Mouse (Mus musculus): ENCODE data around the gene Cyp4a32.
"Not testable (repeated sequence)": the region's sequence is repeated elsewhere in the genome, so short reads cannot be mapped to it uniquely, and the experiment has no call there.

Cyp4a32 gene

DNA sequence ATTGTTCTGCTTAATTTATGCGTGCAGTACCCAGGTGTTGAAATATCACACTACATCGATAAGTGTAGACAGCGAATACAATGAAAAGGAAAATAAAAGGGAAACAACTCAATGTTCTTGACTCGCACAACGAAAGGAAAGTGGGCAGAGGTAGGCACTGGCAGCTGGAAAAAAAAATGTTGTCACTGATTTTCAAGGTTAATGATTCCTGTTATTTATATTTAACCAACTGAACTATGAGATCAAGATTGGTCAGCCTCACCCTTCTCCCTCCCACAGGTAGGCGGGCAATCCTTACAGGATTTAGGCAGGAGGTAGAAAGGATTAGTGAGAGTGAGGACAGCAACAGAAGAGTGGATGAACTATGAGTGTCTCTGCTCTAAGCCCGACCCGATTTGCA lies at the start of gene Cyp4a32:
TSS of gene Cyp4a32 (plus strand) at position 359 of the 400 bp plus-strand sequence.
- DNase-seq (ENCODE audit: low read depth, low spot score): not testable (repeated sequence)

GRCm38 (mm10) chr4:115552726-115553125 lies 48.0 kb upstream of the Cyp4a32 start:
- no peak for DNase-seq (ENCODE audit: low read depth, low spot score)

DNA sequence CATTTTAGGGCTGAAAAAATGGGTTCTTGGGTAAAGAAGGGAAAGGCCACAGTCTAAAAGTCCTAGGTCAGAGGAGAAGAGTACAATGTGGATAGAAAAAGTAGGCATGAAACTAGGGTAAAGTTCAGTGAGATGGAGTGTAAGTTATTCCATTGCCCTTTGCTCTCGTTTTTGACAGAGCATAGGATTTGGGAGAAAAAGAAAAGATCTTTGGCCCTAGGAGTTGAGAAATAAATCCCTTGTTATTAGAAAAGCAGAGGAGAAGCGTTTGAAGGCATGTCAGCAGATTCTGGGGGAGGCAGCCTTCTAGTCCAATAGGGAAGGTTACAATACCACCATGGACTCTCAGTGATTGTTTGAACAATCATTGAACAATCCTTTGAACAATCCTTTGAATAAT lies 45.3 kb upstream of the Cyp4a32 start:
- DNase-seq (ENCODE audit: low read depth, low spot score): no peak

GRCm38 (mm10) chr4:115557861-115558561 lies 42.8 kb upstream of the Cyp4a32 start:
- DNase-seq (ENCODE audit: low read depth, low spot score): peak; percentile 93

DNA sequence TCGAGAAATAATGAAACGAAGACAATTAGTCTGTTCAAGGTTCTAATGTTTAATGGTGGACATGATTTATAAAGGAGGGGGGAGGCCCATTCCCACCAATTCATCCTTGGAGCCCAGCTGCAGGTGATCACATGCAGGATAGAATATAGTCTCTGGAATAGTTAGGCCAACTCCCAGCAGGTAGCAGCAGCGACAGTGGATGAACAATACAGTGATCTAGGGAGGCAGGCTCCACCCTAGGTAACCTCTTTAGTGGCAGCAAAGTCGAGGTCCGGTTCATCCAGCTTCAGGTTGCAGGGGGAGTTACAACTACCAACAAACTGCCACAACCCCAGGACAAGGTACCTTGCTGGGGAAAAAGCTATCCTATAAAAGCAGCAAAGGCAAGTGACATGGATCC lies 39.5 kb upstream of the Cyp4a32 start:
- peak; percentile 72 for DNase-seq (ENCODE audit: low read depth, low spot score)

GRCm38 (mm10) chr4:115563401-115563800 lies 37.4 kb upstream of the Cyp4a32 start, which contains the start of gene Cyp4a31:
TSS of gene Cyp4a31 (plus strand) at chr4:115563649.
- no peak for DNase-seq (ENCODE audit: low read depth, low spot score)

GRCm38 (mm10) chr4:115564469-115565225 lies 36.1 kb upstream of the Cyp4a32 start:
- not testable (repeated sequence) for DNase-seq (ENCODE audit: low read depth, low spot score)

DNA sequence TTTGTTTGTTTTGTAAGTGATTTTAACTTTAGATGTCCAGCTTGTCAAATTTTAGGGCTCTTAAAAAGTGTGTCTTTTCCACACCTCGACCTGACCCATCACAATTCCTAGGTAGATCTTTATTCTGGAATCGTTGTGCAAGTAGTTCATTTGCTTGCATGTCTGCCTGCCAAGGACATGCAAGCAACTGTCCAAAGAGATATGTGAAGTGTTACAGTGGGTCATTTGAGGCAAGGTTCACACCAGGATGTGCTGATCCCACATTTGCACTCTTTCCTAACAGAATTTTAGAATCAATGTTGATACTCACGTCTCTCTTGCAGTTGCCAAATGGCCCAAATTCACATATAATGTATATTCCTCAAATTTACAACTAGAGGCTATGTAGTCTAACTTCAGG lies 25.5 kb upstream of the Cyp4a32 start:
- no peak for DNase-seq (ENCODE audit: low read depth, low spot score)

DNA sequence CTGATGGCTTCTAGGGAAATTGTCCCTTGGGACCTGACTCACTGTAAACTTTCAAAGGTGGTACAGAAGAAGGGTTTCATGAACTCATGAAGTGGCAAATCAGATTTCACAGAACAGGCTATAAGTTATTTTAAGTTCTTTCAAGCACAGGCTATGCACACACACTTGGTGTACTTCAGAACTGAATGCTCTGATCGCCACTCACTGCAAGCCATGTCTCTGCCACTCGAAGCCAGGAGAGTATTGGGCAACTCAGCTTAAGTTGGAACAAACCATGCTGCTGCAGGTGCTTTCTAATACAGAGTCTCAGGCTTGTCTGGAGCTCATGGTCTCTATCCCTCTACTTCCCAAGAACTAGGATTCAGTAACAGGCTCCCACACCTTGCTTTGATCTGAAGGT lies 25.0 kb upstream of the Cyp4a32 start:
- no peak for DNase-seq (ENCODE audit: low read depth, low spot score)

GRCm38 (mm10) chr4:115583036-115583435 lies 17.7 kb upstream of the Cyp4a32 start:
- no peak for DNase-seq (ENCODE audit: low read depth, low spot score)

GRCm38 (mm10) chr4:115596357-115596756 lies 4.4 kb upstream of the Cyp4a32 start:
- no peak for DNase-seq (ENCODE audit: low read depth, low spot score)

DNA sequence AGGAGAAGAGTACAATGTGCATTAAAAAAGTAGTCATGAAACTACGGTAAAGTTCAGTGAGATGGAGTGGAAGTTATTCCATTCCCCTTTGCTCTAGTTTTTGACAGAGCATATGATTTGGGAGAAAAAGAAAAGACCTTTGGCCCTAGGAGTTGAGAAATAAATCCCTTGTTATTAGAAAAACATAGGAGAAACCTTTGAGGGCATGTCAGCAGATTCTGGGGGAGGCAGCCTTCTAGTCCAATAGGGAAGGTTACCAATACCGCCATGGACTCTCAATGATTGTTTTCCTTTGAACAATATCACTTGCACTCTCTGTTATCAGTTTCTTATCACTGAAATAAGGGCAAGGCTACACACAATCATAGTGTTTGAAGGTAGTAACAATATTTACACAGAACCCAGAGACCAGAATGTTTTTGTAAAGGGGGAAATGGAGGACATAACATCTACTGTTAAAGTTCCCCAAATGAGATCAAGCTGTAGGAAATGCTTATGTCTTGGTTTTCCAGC lies 3.9 kb upstream of the Cyp4a32 start:
- no peak for DNase-seq (ENCODE audit: low read depth, low spot score)

DNA sequence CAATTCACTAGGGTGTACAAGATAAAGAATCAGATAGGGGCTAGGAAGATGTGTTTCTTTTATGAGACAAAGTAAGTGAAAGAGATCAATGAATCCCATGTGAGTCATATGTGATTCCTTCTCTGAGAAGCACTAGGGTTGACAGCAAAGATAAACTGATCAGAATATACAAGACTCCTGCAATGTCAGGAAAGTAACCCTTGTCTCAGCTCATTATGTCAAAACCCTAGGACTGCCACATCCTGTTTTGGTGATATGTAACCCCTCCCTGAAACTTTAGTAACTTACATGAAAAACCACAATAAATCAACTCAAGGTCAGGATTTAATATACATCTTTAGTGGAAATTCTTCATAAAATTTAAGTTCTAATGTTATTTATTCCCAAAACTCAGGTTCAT lies 13.2 kb downstream of the Cyp4a32 start:
- no peak for DNase-seq (ENCODE audit: low read depth, low spot score)

DNA sequence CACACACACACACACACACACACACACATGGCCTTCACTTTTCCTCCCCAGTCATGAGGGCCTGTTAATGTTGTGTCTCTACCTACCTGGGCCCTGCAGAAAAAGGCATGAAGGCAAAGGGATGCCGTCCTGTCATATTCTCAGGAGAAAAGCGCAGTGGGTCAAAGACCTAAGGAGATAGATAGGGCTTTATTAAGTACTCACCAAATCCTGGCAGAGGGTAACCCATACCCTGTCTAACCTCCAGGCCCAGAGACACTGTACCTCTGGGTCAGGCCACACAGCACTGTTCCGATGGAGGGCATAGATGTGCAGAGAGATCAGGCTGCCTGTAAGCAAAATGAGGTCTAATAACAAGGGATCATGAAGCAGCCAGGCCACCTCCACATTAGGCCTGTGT lies 24.8 kb downstream of the Cyp4a32 start:
- DNase-seq (ENCODE audit: low read depth, low spot score): not testable (repeated sequence)

DNA sequence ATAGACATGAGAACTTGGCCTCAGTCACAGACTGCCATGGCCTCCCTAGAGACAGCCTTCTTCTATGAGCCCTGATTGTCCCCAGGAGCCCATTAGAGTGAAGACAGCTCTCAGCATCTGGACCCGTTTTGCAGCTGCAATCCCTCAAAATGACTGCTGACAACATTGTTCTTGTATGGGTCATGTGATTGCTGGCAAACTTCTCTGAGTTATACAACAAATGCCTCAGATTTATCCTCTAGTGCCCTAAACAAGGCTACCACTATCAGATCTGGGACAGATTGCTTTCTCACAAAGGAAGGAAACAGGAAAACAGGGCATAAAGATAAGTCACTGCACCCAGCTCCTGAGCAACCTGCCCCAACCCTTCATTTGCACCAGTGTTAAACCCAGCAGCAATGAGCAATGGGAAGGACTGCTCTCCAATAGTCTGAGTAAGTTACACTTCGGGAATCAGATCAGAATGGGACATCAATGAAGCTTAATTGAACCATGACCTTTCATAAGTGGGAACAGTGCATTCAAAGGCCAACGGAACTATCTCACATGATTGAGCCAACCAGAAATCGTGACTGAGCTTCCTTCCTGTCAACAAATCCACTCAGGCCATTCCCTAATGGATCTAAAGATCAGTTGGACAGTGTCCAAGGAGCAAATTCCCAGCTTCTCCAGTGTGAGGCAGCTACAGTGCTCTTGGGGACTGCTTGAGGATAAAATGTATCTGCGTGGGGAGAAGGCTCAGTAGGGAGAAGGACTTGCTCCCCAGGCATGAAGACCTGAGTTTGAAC lies 42.4 kb downstream of the Cyp4a32 start:
- no peak for DNase-seq (ENCODE audit: low read depth, low spot score)

GRCm38 (mm10) chr4:115645371-115645770 lies 44.6 kb downstream of the Cyp4a32 start:
- DNase-seq (ENCODE audit: low read depth, low spot score): no peak

GRCm38 (mm10) chr4:115647580-115647979 lies 46.8 kb downstream of the Cyp4a32 start, which contains the start of gene Cyp4b1:
TSS of gene Cyp4b1 (minus strand) at chr4:115647723.
- no peak for DNase-seq (ENCODE audit: low read depth, low spot score)

- no peak for DNase-seq (ENCODE audit: low read depth, low spot score)
Observed at GRCm38 (mm10) chr4:115648752-115649151, 48.0 kb downstream of the Cyp4a32 start.

GRCm38 (mm10) chr4:115649344-115649743 lies 48.6 kb downstream of the Cyp4a32 start:
- no peak for DNase-seq (ENCODE audit: low read depth, low spot score)

GRCm38 (mm10) chr4:115650866-115651265 lies 50.1 kb downstream of the Cyp4a32 start:
- no peak for DNase-seq (ENCODE audit: low read depth, low spot score)

DNA sequence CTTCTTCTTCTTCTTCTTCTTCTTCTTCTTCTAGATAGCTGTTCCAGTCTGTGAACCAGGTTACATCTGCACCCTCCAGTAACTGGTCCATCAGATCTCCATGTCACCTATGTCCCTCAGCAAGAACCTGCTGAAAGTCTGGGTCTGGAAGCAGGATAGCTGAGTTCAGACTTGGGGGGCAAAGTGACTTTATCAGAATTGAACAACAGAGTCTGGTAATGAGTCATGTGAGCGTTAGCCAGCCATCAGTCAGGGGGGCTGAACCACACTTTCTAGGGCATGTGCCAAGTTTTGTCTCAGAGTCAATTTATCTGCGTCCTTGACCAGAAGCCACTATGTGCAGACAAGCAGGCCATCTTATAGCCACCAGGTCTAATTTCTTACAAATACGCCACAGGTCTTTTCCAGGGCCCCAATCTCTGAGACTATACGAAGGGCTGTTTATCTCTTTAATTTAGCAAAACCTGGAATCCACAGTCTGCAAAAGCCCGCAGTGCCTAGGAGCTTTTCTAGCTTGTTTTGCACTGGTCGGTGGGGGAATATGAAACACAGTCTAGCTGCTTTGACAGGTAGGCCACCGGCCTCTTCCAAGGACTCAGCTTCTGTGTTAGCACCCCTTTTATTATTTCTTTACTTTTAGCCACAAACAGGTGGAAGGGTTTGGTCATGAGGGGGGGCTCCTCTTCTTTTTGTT lies 55.2 kb downstream of the Cyp4a32 start:
- DNase-seq (ENCODE audit: low read depth, low spot score): not testable (repeated sequence)
